Mouse (Mus musculus): Measurements from ENCODE around the gene Fbxo24. TPM values are rescaled to one million over a fixed set of nuclear protein-coding genes. Genes with fewer than 3 reads are reported as not detected.
A peak's percentile ranks its signal among the peaks of the same experiment; 100 is the strongest.

Gene Fbxo24
- total RNA-seq, 2 experiments from 2014 or later = 0.15 TPM; not detected in 1

- peak; percentile 36 to 56 for DNase-seq (ENCODE audit: low spot score in 2 of 2)
- intact Hi-C loops (cut with DNase I) = no loop called here
Measured at GRCm38 (mm10) chr5:137574470-137574901, 54.3 kb downstream of the Fbxo24 start.

DNA sequence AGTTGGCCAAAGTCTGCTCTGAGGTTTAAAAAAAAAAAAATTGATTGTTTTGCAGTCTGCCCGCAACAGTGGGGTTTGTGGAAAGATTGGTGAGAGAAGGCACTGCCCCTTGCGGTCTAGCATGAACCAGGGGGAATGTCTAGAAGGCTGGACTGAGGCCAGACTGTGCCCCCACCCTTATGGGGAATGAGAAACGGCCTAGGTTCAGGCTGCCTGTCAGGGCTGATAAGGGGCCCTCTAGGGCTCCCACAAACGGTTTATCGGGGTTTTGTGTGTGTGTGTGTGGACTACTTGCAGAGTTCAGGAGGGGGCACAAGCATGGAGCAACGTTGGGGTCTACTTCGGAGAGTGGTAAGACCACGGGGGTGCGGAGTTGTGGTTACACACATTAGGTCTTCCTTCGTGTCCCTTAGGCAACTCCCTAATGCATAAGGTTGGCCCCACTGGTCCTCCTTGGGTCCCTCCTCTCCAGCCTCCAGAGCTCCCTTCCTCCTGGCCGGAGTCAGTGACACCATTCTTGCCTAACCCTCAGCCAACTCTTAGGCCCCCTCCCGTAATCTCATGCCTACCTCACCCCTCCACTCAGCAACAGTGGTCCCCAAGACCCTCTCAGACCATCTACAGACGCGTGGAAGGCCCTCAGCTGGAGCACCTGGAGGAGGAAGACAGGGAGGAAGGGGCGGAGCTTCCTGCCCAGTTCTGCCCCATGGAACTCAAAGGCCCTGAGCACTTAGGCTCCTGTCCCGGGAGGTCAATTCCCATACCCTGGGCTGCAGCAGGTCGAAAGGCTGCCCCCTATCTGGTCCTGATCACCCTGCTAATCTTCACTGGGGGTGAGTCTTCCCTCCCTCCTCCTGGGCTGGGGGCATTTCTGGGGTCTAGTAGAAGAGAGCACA, 57.9 kb downstream of the Fbxo24 start:
- intact Hi-C loops (cut with DNase I) = no loop called here

DNA sequence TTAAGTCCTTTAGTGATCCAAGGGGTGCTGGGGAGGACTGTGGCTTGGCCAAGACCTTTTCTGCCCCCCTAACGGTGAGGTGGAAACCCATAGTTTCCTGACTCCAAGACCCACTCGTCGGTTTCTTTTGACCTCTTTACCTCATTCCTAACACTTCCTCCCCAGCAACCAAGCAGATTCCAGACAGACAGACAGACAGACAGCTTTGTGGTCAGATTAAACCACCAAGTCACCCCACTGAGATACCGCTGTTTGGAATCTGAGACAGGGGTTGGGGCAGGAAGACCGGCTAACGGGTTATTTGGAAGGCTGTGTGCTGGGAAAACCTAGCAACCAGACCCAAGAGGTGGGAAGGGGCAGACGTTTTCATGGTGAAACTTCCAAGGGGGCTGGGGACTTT, 58.6 kb downstream of the Fbxo24 start:
- intact Hi-C loops (cut with DNase I) = no loop called here
- no peak for DNase-seq (ENCODE audit: low spot score in 2 of 2)

More for the DNA sequence above, 57.9 kb downstream of the Fbxo24 start:
- DNase-seq (ENCODE audit: low spot score in 2 of 2) = no peak

GRCm38 (mm10) chr5:137569665-137570064, 59.1 kb downstream of the Fbxo24 start, which contains the start of gene Tfr2:
Gene Tfr2, plus strand, starts transcription at chr5:137569840.
- intact Hi-C loops (cut with DNase I) = no loop called here
- DNase-seq (ENCODE audit: low spot score in 2 of 2) = no peak

DNA sequence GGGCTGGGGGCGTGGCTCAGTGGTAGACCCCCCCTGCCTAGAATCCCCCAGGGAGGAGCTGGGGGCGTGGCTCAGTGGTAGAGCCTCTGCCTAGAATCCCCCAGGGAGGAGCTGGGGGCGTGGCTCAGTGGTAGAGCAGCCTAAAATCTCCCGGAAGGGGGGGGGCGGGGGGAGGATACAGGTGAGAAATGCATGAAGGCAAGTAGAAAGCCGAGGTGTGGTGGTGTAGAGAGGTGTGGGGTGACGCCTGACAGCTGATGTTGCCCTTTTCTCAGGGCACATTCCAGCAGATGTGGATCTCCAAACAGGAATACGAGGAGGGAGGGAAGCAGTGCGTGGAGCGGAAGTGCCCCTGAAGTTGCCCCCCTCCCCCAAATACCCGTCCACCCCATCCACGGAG, 59.8 kb downstream of the Fbxo24 start:
- intact Hi-C loops (cut with DNase I) = no loop called here
- DNase-seq (ENCODE audit: low spot score in 2 of 2) = no peak

GRCm38 (mm10) chr5:137568223-137568798, 60.5 kb downstream of the Fbxo24 start:
- no peak for DNase-seq (ENCODE audit: low spot score in 2 of 2)
- intact Hi-C loops (cut with DNase I) = no loop called here

GRCm38 (mm10) chr5:137566416-137566815, 62.4 kb downstream of the Fbxo24 start:
- no peak for DNase-seq (ENCODE audit: low spot score in 2 of 2)
- intact Hi-C loops (cut with DNase I) = no loop called here

DNA sequence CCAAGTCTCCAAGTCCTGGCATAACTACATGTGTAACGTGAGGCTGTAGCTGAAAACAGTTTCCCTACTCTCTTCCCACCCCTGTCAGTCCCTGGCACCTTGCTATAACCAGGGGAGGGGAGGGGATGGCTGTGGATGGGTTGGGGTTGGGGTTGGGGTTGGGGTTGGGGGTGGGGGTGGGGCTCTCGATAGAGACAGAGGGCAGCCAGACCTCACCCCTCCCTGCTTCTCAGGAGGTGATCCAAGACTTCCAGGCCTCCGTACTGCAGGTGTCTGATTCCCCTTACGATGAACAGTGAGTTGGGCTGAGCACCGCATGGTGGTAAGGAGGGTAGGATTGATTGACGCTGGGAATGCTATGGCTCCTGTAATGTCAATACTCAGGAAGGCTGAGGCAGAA, 63.1 kb downstream of the Fbxo24 start:
- DNase-seq (ENCODE audit: low spot score in 2 of 2) = no peak
- intact Hi-C loops (cut with DNase I) = no loop called here

DNA sequence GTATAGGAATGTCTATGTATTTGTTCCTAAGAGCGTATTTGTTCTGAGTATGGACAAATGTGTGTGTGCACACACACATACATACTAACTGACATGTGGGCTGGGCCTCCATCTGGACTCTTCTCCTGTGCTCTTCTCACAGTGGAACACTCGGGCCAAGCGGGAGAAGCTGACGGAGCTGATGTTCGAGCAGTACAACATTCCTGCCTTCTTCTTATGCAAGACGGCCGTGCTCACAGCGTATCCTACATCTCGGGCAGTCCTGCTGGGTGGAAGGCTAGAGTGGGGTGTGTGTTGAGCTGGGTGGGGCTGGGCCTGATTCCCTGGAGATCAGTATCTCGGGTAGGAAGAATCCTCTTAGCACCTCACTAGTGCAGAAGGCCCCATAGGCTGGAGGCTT, 65.8 kb downstream of the Fbxo24 start:
- DNase-seq (ENCODE audit: low spot score in 2 of 2) = peak; percentile 52 to 70
- intact Hi-C loops (cut with DNase I) = no loop called here

Other genes with a start within 250 kb of the Fbxo24 start
- gene Zan, start 151.9 kb downstream of the Fbxo24 start, total RNA-seq (2021) = under 1 TPM; 0.44 to 0.55 TPM
- gene Pop7, start 126.5 kb downstream of the Fbxo24 start, total RNA-seq (2021) = 10 to 100 TPM; 28.0 to 35.2 TPM
- gene Gigyf1, start 110.5 kb downstream of the Fbxo24 start, total RNA-seq (2021) = 10 to 100 TPM; 40.0 to 44.3 TPM
- not detected for gene Epo, start 95.8 kb downstream of the Fbxo24 start, total RNA-seq (2021)
- 100 to 1,000 TPM; 777 to 806 TPM for gene Gnb2, start 95.5 kb downstream of the Fbxo24 start, total RNA-seq (2021)
- 100 to 1,000 TPM; 126 to 139 TPM for gene Actl6b, start 75.5 kb downstream of the Fbxo24 start, total RNA-seq (2021)
- gene Tfr2, start 59.2 kb downstream of the Fbxo24 start, total RNA-seq (2021) = 10 to 100 TPM; 12.8 to 14.2 TPM
- 10 to 100 TPM; 32.7 to 33.5 TPM for gene Mospd3, start 27.9 kb downstream of the Fbxo24 start, total RNA-seq (2021)
- 10 to 100 TPM; 12.9 to 14.6 TPM for gene Pcolce, start 15.2 kb downstream of the Fbxo24 start, total RNA-seq (2021)
- 10 to 100 TPM in 1 of 2 experiments, 1 to 10 TPM in 1; 7.1 to 13.7 TPM for gene Lrch4, start 119 bp upstream of the Fbxo24 start, total RNA-seq (2021)
- gene Gm20605, start 173 bp upstream of the Fbxo24 start, total RNA-seq (2021) = 10 to 100 TPM in 1 of 2 experiments, 1 to 10 TPM in 1; 8.8 to 10.6 TPM
- gene Sap25, start 12.3 kb upstream of the Fbxo24 start, total RNA-seq (2021) = 1 to 10 TPM; 1.7 to 4.7 TPM
- under 1 TPM in 1 of 2 experiments, not detected in 1; 0.27 TPM for gene Irs3, start 16.7 kb upstream of the Fbxo24 start, total RNA-seq (2021)
- 10 to 100 TPM; 38.7 to 40.8 TPM for gene Agfg2, start 55.7 kb upstream of the Fbxo24 start, total RNA-seq (2021)
- gene Nyap1, start 112.6 kb upstream of the Fbxo24 start, total RNA-seq (2021) = 10 to 100 TPM; 78.5 to 83.4 TPM
- gene Tsc22d4, start 116.7 kb upstream of the Fbxo24 start, total RNA-seq (2021) = 100 to 1,000 TPM; 169 to 181 TPM
- gene Ppp1r35, start 149.8 kb upstream of the Fbxo24 start, total RNA-seq (2021) = 10 to 100 TPM; 26.0 to 29.2 TPM
- gene Mepce, start 158.7 kb upstream of the Fbxo24 start, total RNA-seq (2021) = 10 to 100 TPM; 29.2 to 30.2 TPM
- gene Zcwpw1, start 158.8 kb upstream of the Fbxo24 start, total RNA-seq (2021) = 1 to 10 TPM; 4.4 to 7.4 TPM
- under 1 TPM; 0.53 to 0.72 TPM for gene Pilra, start 207.3 kb upstream of the Fbxo24 start, total RNA-seq (2021)
- not detected for gene Pilrb1, start 229.1 kb upstream of the Fbxo24 start, total RNA-seq (2021)
- gene Pilrb2, start 242.8 kb upstream of the Fbxo24 start, total RNA-seq (2021) = not detected

Measured in left cerebral cortex, postnatal 14 days (tissue).